Mouse (Mus musculus) liver, embryonic 16.5 days (tissue): ENCODE results near the gene Tnpo3. TPM values are rescaled to one million over a fixed set of nuclear protein-coding genes. Genes with fewer than 3 reads are reported as not detected.
A peak's percentile ranks its signal among the peaks of the same experiment; 100 is the strongest.

Experiments
- ATAC-seq: fragments of 200-750 bp; cut with Nextera tagmentation; 2 replicates; pipeline ENCODE4 v1.8.0; 2017; ENCODE audit warnings: low read depth, mild to moderate bottlenecking, moderate number of reproducible peaks, moderate library complexity
- H3K27ac ChIP-seq: fragments of 300-500 bp; sonication (generic); 2 replicates; pipeline ENCODE4 v1.5.1; 2014; ENCODE audit warnings: mild to moderate bottlenecking, low read length
- H3K27me3 ChIP-seq: fragments of 300-500 bp; sonication (generic); 2 replicates; pipeline ENCODE4 v1.6.1; 2014; ENCODE audit warnings: low read depth, low read length, mixed read lengths; ENCODE audit not compliant: control insufficient read depth, insufficient read depth
- H3K36me3 ChIP-seq: fragments of 300-500 bp; sonication (generic); 2 replicates; pipeline ENCODE4 v1.6.1; 2014; ENCODE audit warnings: mild to moderate bottlenecking; ENCODE audit not compliant: control insufficient read depth, insufficient read depth
- H3K4me1 ChIP-seq: fragments of 300-500 bp; sonication (generic); 2 replicates; pipeline ENCODE4 v1.6.1; 2014; ENCODE audit warnings: low read depth, low read length, mixed read lengths; ENCODE audit not compliant: control insufficient read depth
- H3K4me2 ChIP-seq: fragments of 300-500 bp; sonication (generic); 2 replicates; pipeline ENCODE4 v1.6.1; 2014; ENCODE audit warnings: low read depth, low read length, mixed read lengths
- H3K4me3 ChIP-seq: fragments of 300-500 bp; sonication (generic); 2 replicates; pipeline ENCODE4 v1.5.1; 2014; ENCODE audit warnings: low read depth, mild to moderate bottlenecking, low read length
- H3K9ac ChIP-seq: fragments of 300-500 bp; sonication (generic); 2 replicates; pipeline ENCODE4 v1.6.1; 2014; ENCODE audit warnings: low read depth, low read length
- H3K9me3 ChIP-seq: fragments of 300-500 bp; sonication (generic); replicated peaks from 2 replicates; pipeline ENCODE4 v1.6.1; 2016; ENCODE audit warnings: low read length; ENCODE audit not compliant: control insufficient read depth
- WGBS: fragments of 180-500 bp; shearing (Covaris S2); extraction: QIAGEN DNeasy Blood & Tissue Kit; methylation state at CpG from one replicate; pipeline ENCODE4 v1.1.7; 2014; ENCODE audit not compliant: insufficient replicate concordance; 5-methylcytosine and 5-hydroxymethylcytosine counted together
- polyA plus RNA-seq: library from polyadenylated mRNA; unstranded; fragments of >200 nt; fragmentation: Nextera tagmentation; extraction: Ambion mirVana; gene quantifications from 2 replicates; pipeline ENCODE4 v1.2.1, GENCODE M21; 2015

Gene Tnpo3
- polyA plus RNA-seq, 1 experiment from 2014 or later: 30.4 TPM

DNA sequence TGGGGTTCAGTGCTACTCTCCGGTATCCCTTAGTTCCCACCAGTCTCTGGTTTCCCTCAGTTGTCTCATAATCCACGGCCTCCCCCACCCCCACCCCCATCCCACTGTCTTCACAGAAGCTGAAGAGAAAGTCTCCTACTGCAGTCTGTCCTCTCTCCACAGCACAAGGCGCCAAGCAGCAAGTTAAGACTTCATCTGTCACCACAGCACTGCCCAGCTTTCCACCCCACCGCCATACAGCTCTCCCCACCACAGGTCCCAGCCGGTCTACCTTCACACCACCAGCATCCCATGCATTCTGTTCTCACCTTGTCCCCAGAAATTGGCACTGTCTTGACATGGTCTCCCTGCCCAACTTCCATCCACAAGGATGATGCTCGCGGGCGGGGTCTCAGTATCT lies 102.9 kb downstream of the Tnpo3 start:
- H3K4me2 ChIP-seq: 0 out of 2 replicates have a peak overlapping the region, but pooled peaks have one; percentile 59
- H3K36me3 ChIP-seq: no peaks in the 10 kb centered on the region
- H3K4me3 ChIP-seq: no peak overlapping the region
- peaks cover 31% of the 10 kb centered on the region for H3K27me3 ChIP-seq
- H3K9ac ChIP-seq: no peak overlapping the region
- no peaks in the 10 kb centered on the region for H3K4me1 ChIP-seq
- H3K27ac ChIP-seq: no peak overlapping the region
- 35% methylated on average over 8 of the region's 8 CpGs for WGBS
- no peak for ATAC-seq
- no peaks in the 10 kb centered on the region for H3K9me3 ChIP-seq

DNA sequence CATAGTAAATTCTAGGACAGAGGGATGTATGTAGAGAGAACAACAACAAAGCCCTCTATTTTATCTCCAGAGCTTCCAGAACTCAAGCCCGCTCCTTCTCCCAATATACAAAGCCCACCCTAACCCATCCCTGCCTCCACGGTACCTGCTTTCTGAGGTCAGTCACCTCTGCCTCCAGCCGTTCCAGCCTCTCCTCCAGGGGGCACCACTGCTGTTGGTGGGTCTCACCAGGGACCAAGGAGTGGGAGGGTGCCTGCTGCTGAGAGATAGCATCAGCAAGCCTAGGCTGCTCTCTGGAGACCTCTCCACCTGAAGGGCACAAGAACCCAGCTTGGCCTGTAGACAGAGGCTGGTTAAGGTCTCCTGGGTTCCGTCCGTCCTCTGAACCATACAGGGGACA lies 104.2 kb downstream of the Tnpo3 start:
- no peaks in the 10 kb centered on the region for H3K36me3 ChIP-seq
- 63% methylated on average over 5 of the region's 5 CpGs for WGBS
- no peak for ATAC-seq
- H3K27me3 ChIP-seq: peaks cover 31% of the 10 kb centered on the region
- H3K4me2 ChIP-seq: no peak overlapping the region
- H3K4me3 ChIP-seq: no peak overlapping the region
- no peak overlapping the region for H3K27ac ChIP-seq
- H3K9ac ChIP-seq: no peak overlapping the region
- H3K9me3 ChIP-seq: no peaks in the 10 kb centered on the region
- H3K4me1 ChIP-seq: no peaks in the 10 kb centered on the region

DNA sequence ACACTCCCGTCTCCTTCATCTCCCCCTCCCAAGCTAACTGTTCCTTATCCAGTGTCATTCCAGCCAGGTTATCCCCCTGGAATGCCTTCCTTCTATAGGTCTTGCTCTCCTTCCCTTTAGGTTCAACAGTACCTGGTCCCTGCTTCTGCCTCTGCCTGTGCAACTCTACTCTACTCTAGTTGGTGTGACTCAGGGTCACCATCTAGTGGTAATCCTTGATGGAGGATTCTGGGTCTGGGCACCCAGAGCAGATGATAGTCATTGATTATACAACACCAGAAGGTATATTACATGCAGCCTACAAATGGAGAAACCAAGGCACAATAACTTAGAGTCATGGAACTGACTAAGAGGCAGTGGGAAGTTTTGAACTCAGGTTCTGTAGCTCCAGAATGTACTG lies 108.1 kb downstream of the Tnpo3 start:
- Histone ChIP-seq H3K27me3 (peaks cover 22% of the 10 kb centered on the region), H3K36me3 (no peaks in the 10 kb centered on the region), H3K9me3 (no peaks in the 10 kb centered on the region), H3K4me2 (no peak overlapping the region), H3K4me3 (no peak overlapping the region), H3K27ac (no peak overlapping the region), H3K9ac (no peak overlapping the region), H3K4me1 (no peaks in the 10 kb centered on the region)
- 83% methylated on average over 1 of the region's 1 CpGs for WGBS
- no peak for ATAC-seq

DNA sequence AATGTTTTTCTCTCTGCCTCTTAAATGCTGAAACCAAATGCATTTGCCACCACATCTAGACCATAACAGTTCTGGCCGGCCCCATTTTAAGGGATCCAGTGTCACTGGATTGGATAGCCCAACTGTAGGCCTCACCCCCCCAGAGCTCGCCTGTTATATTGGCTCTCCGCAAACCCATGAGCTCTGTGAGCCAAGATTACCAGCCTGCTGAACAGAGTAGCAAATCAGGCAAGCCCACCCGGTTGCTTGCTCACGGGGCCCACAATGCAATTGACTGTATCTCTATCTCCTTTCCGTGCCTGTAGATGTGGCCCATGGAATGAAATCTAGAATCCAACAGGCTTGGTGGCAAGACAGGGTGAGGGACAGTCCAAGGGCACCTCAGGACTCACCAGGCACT lies 108.9 kb downstream of the Tnpo3 start:
- Histone ChIP-seq H3K27me3 (peaks cover 22% of the 10 kb centered on the region), H3K27ac (no peak overlapping the region), H3K36me3 (no peaks in the 10 kb centered on the region), H3K9ac (no peak overlapping the region), H3K9me3 (no peaks in the 10 kb centered on the region), H3K4me2 (no peak overlapping the region), H3K4me1 (no peaks in the 10 kb centered on the region), H3K4me3 (no peak overlapping the region)
- 40% methylated on average over 6 of the region's 6 CpGs for WGBS
- no peak for ATAC-seq

DNA sequence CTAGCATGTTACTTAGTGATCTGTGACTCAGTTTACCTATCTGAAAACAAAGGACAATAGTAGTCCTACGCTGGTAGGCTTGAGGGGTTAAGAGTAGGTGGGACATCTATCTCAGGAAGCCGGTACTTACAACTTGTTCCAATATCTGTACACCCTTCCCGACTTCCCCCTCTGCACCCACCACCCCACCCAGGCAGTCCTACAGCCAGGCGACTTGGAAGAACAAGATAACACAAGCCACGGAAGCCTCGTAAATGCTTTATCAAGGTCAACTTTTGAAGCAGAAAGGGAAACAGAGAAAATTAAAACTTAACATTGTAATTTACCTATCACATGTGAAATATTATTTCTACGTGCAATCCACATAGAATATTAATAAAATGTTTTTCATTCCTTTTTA lies 109.5 kb downstream of the Tnpo3 start:
- no peaks in the 10 kb centered on the region for H3K4me1 ChIP-seq
- no peak overlapping the region for H3K4me2 ChIP-seq
- WGBS: 27% methylated on average over 7 of the region's 7 CpGs
- no peaks in the 10 kb centered on the region for H3K36me3 ChIP-seq
- no peak for ATAC-seq
- H3K27ac ChIP-seq: no peak overlapping the region
- peaks cover 24% of the 10 kb centered on the region for H3K27me3 ChIP-seq
- H3K9me3 ChIP-seq: no peaks in the 10 kb centered on the region
- no peak overlapping the region for H3K9ac ChIP-seq
- H3K4me3 ChIP-seq: no peak overlapping the region

DNA sequence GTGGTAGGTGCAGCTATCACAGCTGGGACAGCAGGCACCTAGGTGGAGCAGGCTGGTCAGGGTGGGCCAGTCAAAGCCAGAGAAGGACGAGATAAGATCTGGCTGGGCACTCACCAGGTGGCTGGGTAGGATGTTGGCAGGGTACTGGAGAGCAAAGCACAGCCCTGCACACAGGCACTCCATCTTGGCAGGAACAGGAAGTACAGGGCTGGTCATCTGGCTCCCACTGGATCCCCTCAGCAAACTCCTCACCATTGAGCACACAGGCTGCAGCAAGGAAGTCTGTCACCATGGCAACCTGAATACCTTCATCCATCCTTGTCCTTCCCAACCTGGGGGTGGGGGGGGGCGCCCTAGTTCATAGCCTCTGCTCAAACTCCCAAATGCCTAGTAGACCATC lies 111.9 kb downstream of the Tnpo3 start:
- no peaks in the 10 kb centered on the region for H3K36me3 ChIP-seq
- no peak overlapping the region for H3K9ac ChIP-seq
- H3K4me2 ChIP-seq: no peak overlapping the region
- H3K27ac ChIP-seq: no peak overlapping the region
- WGBS: 16% methylated on average over 2 of the region's 2 CpGs
- peaks cover 24% of the 10 kb centered on the region for H3K27me3 ChIP-seq
- H3K4me1 ChIP-seq: no peaks in the 10 kb centered on the region
- ATAC-seq: no peak
- no peak overlapping the region for H3K4me3 ChIP-seq
- H3K9me3 ChIP-seq: no peaks in the 10 kb centered on the region

DNA sequence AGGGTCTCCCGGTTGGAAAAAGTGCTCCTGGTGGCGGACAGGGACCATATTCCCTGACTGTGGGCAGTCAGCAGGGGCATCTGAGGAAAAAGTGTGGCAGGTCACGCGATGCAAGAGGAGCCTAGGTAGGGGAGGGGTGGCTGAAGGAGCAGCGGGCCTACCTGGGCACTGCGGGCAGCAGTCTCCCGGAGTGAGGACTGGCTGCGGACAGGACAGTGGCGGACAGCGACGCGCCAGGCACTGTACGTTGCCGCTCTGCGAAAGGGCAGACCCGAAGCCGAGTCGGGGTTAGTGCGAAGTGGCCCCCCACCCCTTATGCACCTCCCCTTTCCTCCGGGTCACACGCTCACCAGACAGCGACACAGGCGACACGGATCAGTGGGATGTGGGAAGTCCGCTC lies 113.4 kb downstream of the Tnpo3 start:
- Histone ChIP-seq H3K9ac (no peak overlapping the region), H3K4me2 (no peak overlapping the region), H3K36me3 (no peaks in the 10 kb centered on the region), H3K9me3 (no peaks in the 10 kb centered on the region), H3K27me3 (peaks cover 24% of the 10 kb centered on the region), H3K4me1 (no peaks in the 10 kb centered on the region), H3K27ac (no peak overlapping the region), H3K4me3 (no peak overlapping the region)
- 15% methylated on average over 25 of the region's 25 CpGs for WGBS
- no peak for ATAC-seq

DNA sequence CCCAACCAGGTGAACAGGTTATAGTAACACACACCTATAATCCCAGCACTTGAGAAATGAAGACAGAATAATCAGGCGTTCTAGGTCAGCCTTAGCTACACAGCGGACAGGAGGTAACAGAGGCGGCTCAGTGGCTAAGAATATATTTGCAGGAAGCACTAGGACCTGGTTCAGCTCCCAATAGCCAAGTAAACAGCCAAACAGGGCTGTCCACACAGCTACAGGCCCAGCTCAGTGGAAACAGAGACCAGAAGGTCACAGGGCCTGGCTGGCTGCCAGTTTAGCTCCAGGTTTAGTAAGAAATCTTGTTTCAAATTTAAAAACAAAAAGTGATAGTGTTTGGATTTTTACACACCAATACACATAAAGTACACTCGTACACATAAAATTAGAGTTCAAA lies 115.6 kb downstream of the Tnpo3 start:
- Histone ChIP-seq H3K9me3 (no peaks in the 10 kb centered on the region), H3K4me2 (no peak overlapping the region), H3K9ac (no peak overlapping the region), H3K4me3 (no peak overlapping the region), H3K27me3 (peaks cover 24% of the 10 kb centered on the region), H3K4me1 (no peaks in the 10 kb centered on the region), H3K36me3 (no peaks in the 10 kb centered on the region), H3K27ac (0 out of 2 replicates have a peak overlapping the region, but pooled peaks have one; percentile 7)
- peak; percentile 78 for ATAC-seq
- WGBS: 52% methylated on average over 4 of the region's 4 CpGs
